Mouse (Mus musculus) natural killer cell, adult 2 months (primary cell): Measurements from ENCODE around the gene Isg15.

ENCODE experiments used
- DNase-seq, 2 experiments: peaks; one replicate each; pipeline ENCODE4 v3.0.0; 2022; ENCODE audit warnings: low spot score in 2 of 2

The Isg15 gene

GRCm38 (mm10) chr4:156200623-156201475, at the start of gene Isg15:
Isg15 (minus strand) TSS chr4:156200818.
- DNase-seq = peak; percentile 46 to 52

GRCm38 (mm10) chr4:156249567-156249966, 48.9 kb upstream of the Isg15 start:
- DNase-seq = no peak

- no peak for DNase-seq
These were observed 36.2 kb upstream of the Isg15 start for GRCm38 (mm10) chr4:156236651-156237447.

GRCm38 (mm10) chr4:156235808-156236533, 35.4 kb upstream of the Isg15 start, which contains the start of gene Noc2l:
Noc2l (plus strand) TSS chr4:156236010.
- peak; percentile 76 to 88 for DNase-seq

GRCm38 (mm10) chr4:156235360-156235770, 34.7 kb upstream of the Isg15 start:
- DNase-seq = no peak

GRCm38 (mm10) chr4:156234701-156235213, 34.1 kb upstream of the Isg15 start, which contains the start of gene Plekhn1:
Plekhn1 (minus strand) TSS chr4:156234857.
- peak; percentile 53 to 69 for DNase-seq

GRCm38 (mm10) chr4:156234021-156234501, 33.4 kb upstream of the Isg15 start:
- DNase-seq = no peak

- DNase-seq = no peak
These were observed 27.9 kb upstream of the Isg15 start for GRCm38 (mm10) chr4:156228393-156229024.

- DNase-seq = no peak
These were observed 27.3 kb upstream of the Isg15 start for GRCm38 (mm10) chr4:156227752-156228392.

- DNase-seq = no peak
These were observed 23.7 kb upstream of the Isg15 start for GRCm38 (mm10) chr4:156224276-156224675.

- DNase-seq = no peak
These were observed 19.3 kb upstream of the Isg15 start for GRCm38 (mm10) chr4:156219936-156220335.

GRCm38 (mm10) chr4:156217838-156218237, 17.2 kb upstream of the Isg15 start:
- no peak for DNase-seq

- DNase-seq = no peak
These were observed 16.5 kb upstream of the Isg15 start for GRCm38 (mm10) chr4:156217022-156217669.

- no peak for DNase-seq
These were observed 15.6 kb upstream of the Isg15 start for GRCm38 (mm10) chr4:156216196-156216595.

GRCm38 (mm10) chr4:156215649-156216048, 15.0 kb upstream of the Isg15 start, which contains the start of gene Perm1:
Perm1 (plus strand) TSS chr4:156215868.
- DNase-seq = no peak

- DNase-seq = no peak
These were observed 12.5 kb upstream of the Isg15 start for GRCm38 (mm10) chr4:156213134-156213533.

- no peak for DNase-seq
These were observed 9.5 kb upstream of the Isg15 start for GRCm38 (mm10) chr4:156209963-156210635.

GRCm38 (mm10) chr4:156208872-156209271, 8.3 kb upstream of the Isg15 start:
- no peak for DNase-seq

GRCm38 (mm10) chr4:156203413-156204131, 3.0 kb upstream of the Isg15 start:
- DNase-seq = no peak
